Mouse (Mus musculus) left cerebral cortex, adult 9 months (tissue): ENCODE measurements around the gene Cnn1.

Experiments used
- DNase-seq, 2 experiments: peaks; one replicate each; pipeline ENCODE4 v3.0.0; 2022; ENCODE audit warnings: low spot score in 2 of 2

Gene Cnn1

GRCm38 (mm10) chr9:22098993-22099696 lies at the start of gene Cnn1:
TSS of gene Cnn1 (plus strand) at chr9:22099216.
- no peak for DNase-seq

GRCm38 (mm10) chr9:22049315-22049714 lies 49.7 kb upstream of the Cnn1 start:
- DNase-seq: no peak

- no peak for DNase-seq
Observed at GRCm38 (mm10) chr9:22049721-22050270, 49.2 kb upstream of the Cnn1 start.

DNA sequence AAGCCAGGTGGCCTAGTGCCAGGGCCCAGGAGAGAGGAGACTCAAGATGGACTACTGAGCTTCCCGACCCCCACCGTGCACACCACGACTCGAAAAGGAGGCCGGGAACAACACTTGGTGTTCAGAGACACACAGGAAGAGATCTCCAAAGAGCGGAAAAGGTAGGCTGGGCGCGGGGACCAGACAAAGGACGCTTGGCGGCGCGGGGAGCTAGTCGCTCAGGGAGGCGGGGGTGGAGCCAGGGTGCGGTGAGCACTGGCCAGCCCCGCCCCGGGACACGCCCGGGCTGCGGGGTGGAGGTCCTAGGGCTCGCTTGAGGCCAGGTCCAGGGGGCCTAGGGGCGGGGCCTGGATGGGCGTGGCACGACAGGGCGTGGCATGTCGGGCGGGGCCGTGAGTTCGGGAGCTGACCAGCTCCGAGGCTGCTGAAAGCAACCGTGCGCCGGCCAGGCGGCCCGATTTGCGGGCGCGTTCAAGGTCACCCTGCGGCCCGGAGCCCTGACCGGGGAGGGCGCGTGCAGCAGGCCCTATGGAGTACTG lies 48.6 kb upstream of the Cnn1 start:
- peak in 1 of 2 experiments; percentile 64 for DNase-seq

- no peak for DNase-seq
Observed at GRCm38 (mm10) chr9:22051161-22051957, 47.7 kb upstream of the Cnn1 start.

GRCm38 (mm10) chr9:22051958-22052254 lies 47.1 kb upstream of the Cnn1 start, which contains the start of gene Elavl3:
TSS of gene Elavl3 (minus strand) at chr9:22052023.
- peak in 1 of 2 experiments; percentile 81 for DNase-seq

DNA sequence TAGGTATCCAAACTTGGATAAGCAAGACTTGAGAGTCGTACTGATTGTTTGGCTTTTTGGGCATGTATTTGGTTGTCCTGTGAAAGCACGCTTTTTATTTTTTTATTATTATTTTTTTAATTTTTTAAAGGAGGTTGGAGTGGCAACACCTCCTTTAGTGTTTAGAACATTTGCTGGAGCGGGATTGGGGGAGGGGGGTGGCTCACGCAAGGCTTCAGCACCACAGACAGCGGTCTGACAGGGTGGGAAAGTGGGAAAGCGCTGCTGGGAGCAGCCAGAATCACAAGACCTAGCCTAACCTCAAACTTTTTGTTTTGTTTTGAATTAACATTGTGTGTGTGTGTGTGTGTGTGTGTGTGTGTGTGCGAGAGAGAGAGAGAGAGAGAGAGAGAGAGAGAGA lies 45.4 kb upstream of the Cnn1 start:
- no peak for DNase-seq

- DNase-seq: peak; percentile 81 to 88
Observed at GRCm38 (mm10) chr9:22054411-22055076, 44.5 kb upstream of the Cnn1 start.

GRCm38 (mm10) chr9:22055713-22056112 lies 43.3 kb upstream of the Cnn1 start:
- no peak for DNase-seq

DNA sequence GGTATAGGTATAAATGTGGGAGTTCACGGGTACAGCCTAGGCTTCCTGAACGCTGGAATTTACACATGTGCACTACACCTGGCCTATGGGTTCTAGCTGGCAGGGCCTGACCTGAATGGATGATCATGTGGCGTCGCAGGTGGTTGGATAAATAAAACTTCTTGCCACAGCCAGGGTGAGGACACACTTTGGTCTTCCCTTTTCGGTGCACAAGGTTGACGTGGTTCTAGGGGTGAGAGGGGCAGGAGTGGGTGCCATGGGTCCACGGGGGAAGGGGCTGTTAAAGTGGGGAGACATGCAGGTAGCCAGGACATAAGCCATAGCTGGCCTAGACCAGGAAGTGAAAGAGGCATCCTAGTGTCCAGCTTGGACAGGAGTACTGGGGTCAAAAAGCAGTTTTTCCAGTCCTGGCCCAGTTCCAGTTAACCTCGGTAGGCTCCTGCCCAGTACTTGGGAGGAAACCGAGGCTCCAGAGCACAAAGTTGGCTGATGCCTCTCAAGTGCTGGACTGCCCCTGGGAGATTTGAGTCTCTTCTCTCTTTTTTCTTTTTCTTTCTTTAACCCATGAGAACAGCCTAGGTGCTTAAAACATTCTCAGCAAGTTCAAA lies 42.6 kb upstream of the Cnn1 start:
- no peak for DNase-seq

- no peak for DNase-seq
Observed at GRCm38 (mm10) chr9:22057031-22057517, 41.9 kb upstream of the Cnn1 start.

DNA sequence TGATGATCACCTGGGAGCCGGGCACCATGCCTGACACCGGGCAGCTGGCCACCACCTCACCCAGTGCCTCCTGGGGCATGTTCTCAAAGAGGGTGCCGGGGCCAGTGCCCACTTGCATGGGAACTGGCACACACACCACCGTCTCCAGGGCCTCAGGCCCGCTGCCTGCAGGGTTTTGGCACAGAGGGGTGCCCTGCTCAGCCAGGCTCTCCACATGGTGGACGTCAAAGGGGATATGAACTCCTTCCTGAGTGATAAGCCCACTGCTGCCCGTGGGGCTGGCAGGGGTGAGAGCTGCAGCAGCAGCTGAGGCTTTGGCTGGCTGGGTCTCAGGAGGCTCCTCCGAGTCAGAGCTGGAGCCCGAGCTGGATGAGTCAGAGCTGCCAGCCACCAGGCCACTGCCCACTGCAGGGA lies 41.0 kb upstream of the Cnn1 start:
- DNase-seq: no peak

GRCm38 (mm10) chr9:22061339-22061738 lies 37.7 kb upstream of the Cnn1 start:
- peak in 1 of 2 experiments; percentile 83 for DNase-seq

DNA sequence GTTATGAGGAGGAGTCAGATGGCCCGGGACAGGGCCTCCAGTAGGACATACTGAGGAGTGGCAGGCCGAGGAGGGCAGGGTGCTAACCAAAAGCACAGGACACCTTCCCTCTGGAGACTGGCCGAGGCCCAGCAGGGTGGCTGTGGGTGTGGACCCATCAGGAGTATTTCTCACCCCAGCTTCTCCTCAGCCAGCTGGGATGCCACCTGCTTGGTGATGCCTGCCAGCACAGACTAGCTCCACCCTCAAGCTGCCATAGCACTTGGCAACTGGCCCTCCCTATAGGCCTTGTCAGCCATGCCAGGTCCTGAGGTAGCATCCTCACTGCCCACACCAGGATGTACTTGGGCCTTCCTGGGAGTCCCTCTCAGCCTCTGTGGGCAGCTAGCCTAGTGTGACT lies 34.7 kb upstream of the Cnn1 start:
- DNase-seq: peak in 1 of 2 experiments; percentile 59

DNA sequence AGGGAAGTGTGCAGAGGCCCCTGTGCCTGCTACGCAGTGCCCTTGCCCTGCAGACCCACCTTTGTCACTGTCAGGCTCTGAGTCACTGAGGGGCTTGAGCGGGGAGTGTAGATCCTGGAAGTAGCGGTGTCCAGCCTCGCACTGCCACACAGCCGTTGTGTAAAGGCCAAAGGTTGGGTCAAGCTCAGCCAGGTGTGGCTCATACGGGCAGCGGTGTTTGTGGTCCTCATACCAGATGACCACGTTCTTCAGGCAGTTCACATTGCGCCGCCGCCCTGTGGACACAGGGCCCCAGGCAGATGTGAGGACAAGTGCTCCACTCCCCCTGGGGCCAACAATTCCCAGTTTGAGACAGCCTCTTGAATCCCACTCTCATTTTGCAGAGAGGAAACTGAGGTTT lies 33.4 kb upstream of the Cnn1 start:
- DNase-seq: no peak

GRCm38 (mm10) chr9:22066433-22066832 lies 32.6 kb upstream of the Cnn1 start:
- DNase-seq: peak in 1 of 2 experiments; percentile 50

GRCm38 (mm10) chr9:22067195-22067594 lies 31.8 kb upstream of the Cnn1 start:
- no peak for DNase-seq

DNA sequence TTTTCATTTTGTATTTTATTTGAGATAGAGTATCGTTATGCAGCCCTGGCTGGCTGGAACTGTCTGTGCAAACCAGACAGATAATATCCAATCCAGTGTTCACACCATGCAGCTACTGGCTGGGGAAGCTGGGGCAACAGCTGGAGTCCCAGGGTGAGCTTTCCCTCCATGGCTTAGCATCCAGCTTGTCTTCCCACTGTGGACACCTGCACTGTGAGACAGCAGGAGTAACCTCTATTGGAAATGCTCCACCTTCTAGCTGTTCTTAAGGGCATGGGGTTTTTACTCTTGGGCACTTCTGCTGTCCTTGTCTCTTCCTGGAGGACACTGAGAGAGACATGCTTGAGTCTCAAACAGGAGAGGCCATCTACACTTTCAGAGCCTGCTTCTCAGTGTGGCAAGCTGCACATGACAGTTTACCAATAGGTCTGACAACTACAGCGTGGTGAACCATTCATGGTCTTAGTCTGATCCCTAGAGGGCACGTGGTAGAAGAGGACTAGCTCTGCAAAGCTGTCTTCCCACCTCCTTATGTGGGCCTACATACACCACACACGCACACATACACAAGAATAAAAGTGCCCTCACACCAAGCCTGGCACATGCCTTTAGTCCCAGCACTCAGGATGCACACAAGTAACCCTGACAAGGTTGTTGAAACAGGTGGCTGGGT lies 29.0 kb upstream of the Cnn1 start:
- no peak for DNase-seq

DNA sequence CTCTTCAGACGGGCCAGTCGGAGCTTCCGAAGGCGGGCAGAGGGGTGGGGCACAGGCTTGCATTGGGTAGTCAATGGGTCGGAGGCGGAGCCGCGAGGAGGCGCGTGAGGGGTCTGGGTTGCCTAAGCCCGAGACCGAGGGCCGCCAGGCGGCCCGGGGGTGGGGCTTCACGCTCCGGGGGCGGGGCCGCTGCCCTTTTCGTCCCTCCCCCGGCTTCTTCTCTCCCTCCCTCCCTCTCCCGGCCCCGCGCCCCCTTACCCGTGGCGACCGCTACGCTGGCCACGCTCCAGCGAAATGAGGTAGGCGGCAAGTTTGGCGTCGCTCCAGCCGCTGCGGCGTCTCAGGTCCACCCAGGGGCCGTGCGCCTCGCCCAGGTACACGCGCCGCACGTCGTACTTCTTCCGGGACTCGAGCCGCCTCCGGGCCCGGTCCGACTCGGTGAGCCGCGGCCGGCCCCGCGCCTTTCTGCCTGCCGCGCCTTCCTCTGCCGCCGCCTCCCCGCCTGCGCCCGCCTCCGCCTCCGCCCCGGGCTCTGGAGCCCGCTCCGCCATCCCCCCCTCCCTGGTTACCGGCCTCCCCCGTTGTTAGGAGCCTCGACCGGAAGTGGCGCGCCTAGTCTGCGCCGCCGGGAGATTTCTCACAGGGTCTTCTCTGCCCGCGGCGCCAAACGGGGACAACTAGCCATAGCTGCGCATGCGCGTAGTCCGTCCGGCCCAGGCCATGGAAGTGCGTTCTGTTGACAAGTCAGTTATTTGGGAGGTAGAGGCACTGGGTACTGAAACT lies 28.0 kb upstream of the Cnn1 start, which contains the start of the genes Gm49318 and Zfp653:
Gm49318 (minus strand) TSS at position 469 of the 783 bp plus-strand sequence.
Zfp653 (minus strand) TSS at position 586 of the 783 bp plus-strand sequence.
- peak; percentile 90 to 97 for DNase-seq

DNA sequence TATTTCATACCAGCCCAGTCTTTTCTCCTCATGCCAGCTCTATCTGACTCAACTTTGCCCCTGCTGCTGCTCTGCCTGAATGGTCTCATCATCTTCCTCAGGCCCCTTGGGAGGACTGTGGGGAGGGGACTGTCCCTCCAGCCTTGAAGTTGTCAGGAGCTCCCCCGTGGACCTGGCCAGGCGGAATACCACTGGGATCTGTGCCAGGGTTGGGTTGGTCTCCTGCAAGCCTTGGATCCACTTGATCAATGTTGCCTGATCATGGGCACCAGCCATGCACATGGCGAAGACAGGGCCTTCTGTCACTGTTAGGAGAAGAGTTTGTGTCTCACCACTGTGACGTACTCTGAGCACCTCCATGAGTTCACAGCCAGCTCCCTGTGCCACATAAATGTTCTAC lies 26.7 kb upstream of the Cnn1 start:
- DNase-seq: no peak
